Mouse (Mus musculus): ENCODE data around the gene Atp8b4. TPM values are rescaled to one million over a fixed set of nuclear protein-coding genes. Genes with fewer than 3 reads are reported as not detected.

Atp8b4 gene
- polyA plus RNA-seq, 1 experiment from 2014 or later, result 0.20 TPM

DNA sequence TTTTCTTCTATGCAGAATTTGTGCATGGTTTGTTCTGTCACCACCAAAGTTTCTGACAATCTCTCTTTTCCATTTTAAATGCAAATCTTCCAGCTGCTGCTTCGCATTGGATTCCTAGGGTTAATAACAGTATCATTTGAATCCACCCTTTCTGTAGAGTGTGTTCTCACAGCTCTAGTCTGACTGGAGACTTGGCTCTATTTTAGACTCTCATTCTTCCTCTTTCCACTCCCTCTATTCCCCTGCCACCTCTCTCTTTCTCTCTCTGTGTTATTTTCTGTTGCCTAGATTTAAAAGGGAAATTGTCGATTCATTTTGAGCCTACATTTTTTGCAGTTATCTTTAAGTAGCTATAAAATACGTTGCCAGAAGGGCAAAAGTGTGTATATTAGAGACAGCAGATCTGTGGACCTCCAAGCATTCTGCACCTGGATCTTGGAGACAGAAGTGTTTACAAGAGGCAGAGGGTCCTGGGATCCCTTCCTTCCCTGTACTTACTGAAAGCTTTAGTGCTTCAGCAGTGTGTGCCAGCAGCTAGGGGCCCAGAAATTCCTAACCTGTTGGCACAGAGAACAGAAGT is 225.6 kb downstream of the Atp8b4 start:
- Histone ChIP-seq H3K9me3 (ENCODE audit: control insufficient read depth, low read depth, low read length) (no peaks in the 10 kb centered on the region), H3K4me2 (replicated peaks; ENCODE audit: low read depth, low read length) (no peak overlapping the region), H3K27ac (ENCODE audit: low read length) (no peak overlapping the region), H3K36me3 (ENCODE audit: control insufficient read depth, insufficient read depth, low read length) (no peaks in the 10 kb centered on the region), H3K4me1 (ENCODE audit: control insufficient read depth, insufficient read depth, low read length) (no peaks in the 10 kb centered on the region), H3K27me3 (ENCODE audit: control insufficient read depth, insufficient read depth, low read length) (no peaks in the 10 kb centered on the region), H3K4me3 (ENCODE audit: low read depth, low read length) (no peak overlapping the region), H3K9ac (replicated peaks; ENCODE audit: low read depth, low read length) (no peak overlapping the region)
- no peak for ATAC-seq (ENCODE audit: insufficient number of reproducible peaks, insufficient read depth, low FRiP score, low read depth)
- 57% methylated on average over 3 of the region's 3 CpGs for WGBS

DNA sequence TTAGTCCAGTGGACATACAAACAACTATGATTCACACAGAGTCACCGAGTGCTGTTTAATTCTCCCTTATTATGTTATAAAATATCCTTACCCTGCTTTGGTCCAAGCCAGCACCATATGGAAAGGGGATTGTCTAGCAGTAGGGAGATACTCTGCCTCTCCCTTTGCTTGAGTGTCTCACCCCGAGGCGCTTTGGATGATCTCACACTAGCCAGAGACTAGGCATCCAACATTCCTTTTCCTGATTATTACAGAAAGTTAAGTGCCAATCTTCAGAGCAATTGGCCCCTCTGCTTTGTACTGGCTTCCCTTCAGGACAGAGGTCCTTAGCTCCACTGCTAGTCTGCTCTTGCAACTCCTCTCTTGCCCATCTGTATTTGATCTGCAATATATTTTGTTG is 226.2 kb downstream of the Atp8b4 start:
- H3K9me3 ChIP-seq (ENCODE audit: control insufficient read depth, low read depth, low read length), result no peaks in the 10 kb centered on the region
- no peaks in the 10 kb centered on the region for H3K36me3 ChIP-seq (ENCODE audit: control insufficient read depth, insufficient read depth, low read length)
- no peak overlapping the region for H3K27ac ChIP-seq (ENCODE audit: low read length)
- no peak for ATAC-seq (ENCODE audit: insufficient number of reproducible peaks, insufficient read depth, low FRiP score, low read depth)
- H3K4me3 ChIP-seq (ENCODE audit: low read depth, low read length), result no peak overlapping the region
- 74% methylated on average over 3 of the region's 3 CpGs for WGBS
- H3K4me1 ChIP-seq (ENCODE audit: control insufficient read depth, insufficient read depth, low read length), result no peaks in the 10 kb centered on the region
- H3K9ac ChIP-seq (replicated peaks; ENCODE audit: low read depth, low read length), result no peak overlapping the region
- no peaks in the 10 kb centered on the region for H3K27me3 ChIP-seq (ENCODE audit: control insufficient read depth, insufficient read depth, low read length)
- H3K4me2 ChIP-seq (replicated peaks; ENCODE audit: low read depth, low read length), result no peak overlapping the region

Other genes with a start within 250 kb of the Atp8b4 start
- 1.3 and 2.6 TPM in 2 replicates for gene Slc27a2, start 51.7 kb upstream of the Atp8b4 start, polyA plus RNA-seq (2014; fragmentation: Nextera tagmentation; extraction: Ambion mirVana)
- gene Hdc, start 118.6 kb upstream of the Atp8b4 start, polyA plus RNA-seq (2014; fragmentation: Nextera tagmentation; extraction: Ambion mirVana), result 1.2 and 2.0 TPM in 2 replicates
- 45.9 and 51.1 TPM in 2 replicates for gene Gabpb1, start 175.7 kb upstream of the Atp8b4 start, polyA plus RNA-seq (2014; fragmentation: Nextera tagmentation; extraction: Ambion mirVana)
- gene Usp8, start 206.7 kb upstream of the Atp8b4 start, polyA plus RNA-seq (2014; fragmentation: Nextera tagmentation; extraction: Ambion mirVana), result 40.3 and 41.8 TPM in 2 replicates

Data from stomach, embryonic 14.5 days (tissue).